Mouse (Mus musculus): ENCODE data around the gene Rac3. TPM values are rescaled to one million over a fixed set of nuclear protein-coding genes. Genes with fewer than 3 reads are reported as not detected.
A peak's percentile ranks its signal among the peaks of the same experiment; 100 is the strongest.

Rac3 gene
- polyA plus RNA-seq, 1 experiment = 26.3 TPM

- Histone ChIP-seq H3K4me3 (ENCODE audit: control insufficient read depth, insufficient read depth, low read length) (no peak overlapping the region), H3K27me3 (ENCODE audit: control insufficient read depth, insufficient read depth, low read length) (no peaks in the 10 kb centered on the region), H3K4me1 (replicated peaks; ENCODE audit: control insufficient read depth, insufficient read depth, low read length) (peaks cover 15% of the 10 kb centered on the region), H3K27ac (ENCODE audit: control insufficient read depth, insufficient read depth, low read length) (no peak overlapping the region), H3K36me3 (ENCODE audit: control insufficient read depth, insufficient read depth, low read length) (no peaks in the 10 kb centered on the region)
- TF ChIP-seq CTCF (IDR thresholded peaks at IDR 0.05; ENCODE audit: borderline replicate concordance, control insufficient read depth, extremely low read depth, insufficient read depth, low read length, poor library complexity) (no peak), POLR2A (IDR thresholded peaks at IDR 0.05; ENCODE audit: control insufficient read depth, extremely low read depth, insufficient read depth, low read length, poor library complexity) (no peak)
- DNase-seq = no peak
- 92% methylated on average over 5 of the region's 5 CpGs for WGBS
Observed at GRCm38 (mm10) chr11:120710672-120711071, 10.6 kb upstream of the Rac3 start.

DNA sequence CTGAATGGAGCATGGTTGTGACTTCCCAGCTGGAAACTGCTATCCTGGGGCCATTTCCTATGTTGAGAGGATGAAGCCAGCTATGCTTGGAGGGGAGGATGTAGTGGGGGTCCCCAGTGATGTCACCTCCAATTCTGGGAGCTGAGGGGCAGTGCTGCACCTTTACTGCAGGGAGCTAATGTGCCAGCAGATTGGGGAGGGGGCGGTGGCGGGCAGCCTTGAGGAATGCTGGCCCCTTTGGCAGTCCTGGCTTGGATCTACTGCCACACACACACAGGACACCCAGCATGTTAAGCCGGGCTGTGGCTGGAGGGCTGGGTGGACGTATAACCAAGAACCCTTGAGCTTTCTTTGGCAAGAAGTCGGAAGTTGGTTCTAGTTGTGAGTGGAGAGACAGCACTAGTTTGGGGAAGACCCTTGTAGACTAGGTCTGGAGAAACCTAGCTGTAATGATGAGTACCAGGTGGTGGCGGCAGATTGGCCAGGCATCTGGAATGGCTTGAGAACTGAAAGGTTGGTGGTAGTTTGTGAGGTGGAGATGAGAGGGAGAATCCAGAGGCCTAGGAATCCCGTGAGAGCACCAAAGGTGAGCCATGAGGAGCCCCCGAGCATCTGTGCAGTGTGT lies 9.2 kb upstream of the Rac3 start:
- no peak overlapping the region for H3K27ac ChIP-seq (ENCODE audit: control insufficient read depth, insufficient read depth, low read length)
- WGBS = 81% methylated on average over 8 of the region's 8 CpGs
- no peaks in the 10 kb centered on the region for H3K36me3 ChIP-seq (ENCODE audit: control insufficient read depth, insufficient read depth, low read length)
- DNase-seq = no peak
- no peaks in the 10 kb centered on the region for H3K27me3 ChIP-seq (ENCODE audit: control insufficient read depth, insufficient read depth, low read length)
- H3K4me3 ChIP-seq (ENCODE audit: control insufficient read depth, insufficient read depth, low read length) = no peak overlapping the region
- peaks cover 15% of the 10 kb centered on the region for H3K4me1 ChIP-seq (replicated peaks; ENCODE audit: control insufficient read depth, insufficient read depth, low read length)
- TF ChIP-seq CTCF (IDR thresholded peaks at IDR 0.05; ENCODE audit: borderline replicate concordance, control insufficient read depth, extremely low read depth, insufficient read depth, low read length, poor library complexity) (no peak), POLR2A (IDR thresholded peaks at IDR 0.05; ENCODE audit: control insufficient read depth, extremely low read depth, insufficient read depth, low read length, poor library complexity) (no peak)

DNA sequence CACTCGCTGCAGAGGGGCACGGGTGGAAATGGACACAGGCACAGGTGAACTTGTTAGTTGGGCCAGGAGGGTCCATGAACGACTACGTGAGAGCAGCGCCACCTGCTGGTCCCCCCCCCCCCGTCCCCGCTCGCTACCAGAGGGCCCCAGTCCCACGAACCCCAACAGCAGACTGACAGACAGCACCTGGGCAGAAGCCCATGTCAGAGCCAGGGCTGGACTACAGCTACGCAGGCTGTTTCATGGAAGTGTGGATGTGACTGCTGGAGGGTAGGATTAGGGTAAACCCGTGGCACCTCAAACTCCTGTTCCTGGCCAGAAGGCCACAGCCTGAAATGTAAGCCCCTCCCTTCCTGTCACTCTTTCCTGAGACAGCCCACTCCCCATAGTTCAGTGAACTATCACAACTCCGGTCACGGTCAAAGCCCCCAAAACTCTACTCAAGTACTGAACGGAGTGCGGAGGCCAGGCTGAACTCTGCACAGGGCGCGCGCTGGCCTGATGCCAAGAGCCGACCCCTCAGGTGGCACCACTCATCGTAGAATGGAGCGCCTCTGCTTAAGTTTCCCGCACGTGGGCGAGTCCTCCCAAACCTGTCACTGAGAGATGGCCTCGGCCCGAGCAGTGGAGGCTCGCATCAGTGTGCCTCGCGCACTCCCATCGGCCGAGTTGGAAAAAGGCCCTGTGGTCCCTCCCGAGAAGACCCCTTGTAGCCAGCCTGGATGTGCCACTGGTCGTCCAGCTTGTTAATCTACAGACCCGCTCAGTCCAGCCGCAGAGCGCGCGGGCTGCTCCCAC lies 8.3 kb upstream of the Rac3 start:
- H3K4me1 ChIP-seq (replicated peaks; ENCODE audit: control insufficient read depth, insufficient read depth, low read length) = peaks cover 15% of the 10 kb centered on the region
- TF ChIP-seq POLR2A (IDR thresholded peaks at IDR 0.05; ENCODE audit: control insufficient read depth, extremely low read depth, insufficient read depth, low read length, poor library complexity) (no peak), CTCF (IDR thresholded peaks at IDR 0.05; ENCODE audit: borderline replicate concordance, control insufficient read depth, extremely low read depth, insufficient read depth, low read length, poor library complexity) (peak; percentile 92)
- H3K4me3 ChIP-seq (ENCODE audit: control insufficient read depth, insufficient read depth, low read length) = peak overlapping the region; percentile 57
- H3K36me3 ChIP-seq (ENCODE audit: control insufficient read depth, insufficient read depth, low read length) = no peaks in the 10 kb centered on the region
- no peaks in the 10 kb centered on the region for H3K27me3 ChIP-seq (ENCODE audit: control insufficient read depth, insufficient read depth, low read length)
- DNase-seq = peak; percentile 60
- under 1% methylated on average over 38 of the region's 38 CpGs for WGBS
- no peak overlapping the region for H3K27ac ChIP-seq (ENCODE audit: control insufficient read depth, insufficient read depth, low read length)

DNA sequence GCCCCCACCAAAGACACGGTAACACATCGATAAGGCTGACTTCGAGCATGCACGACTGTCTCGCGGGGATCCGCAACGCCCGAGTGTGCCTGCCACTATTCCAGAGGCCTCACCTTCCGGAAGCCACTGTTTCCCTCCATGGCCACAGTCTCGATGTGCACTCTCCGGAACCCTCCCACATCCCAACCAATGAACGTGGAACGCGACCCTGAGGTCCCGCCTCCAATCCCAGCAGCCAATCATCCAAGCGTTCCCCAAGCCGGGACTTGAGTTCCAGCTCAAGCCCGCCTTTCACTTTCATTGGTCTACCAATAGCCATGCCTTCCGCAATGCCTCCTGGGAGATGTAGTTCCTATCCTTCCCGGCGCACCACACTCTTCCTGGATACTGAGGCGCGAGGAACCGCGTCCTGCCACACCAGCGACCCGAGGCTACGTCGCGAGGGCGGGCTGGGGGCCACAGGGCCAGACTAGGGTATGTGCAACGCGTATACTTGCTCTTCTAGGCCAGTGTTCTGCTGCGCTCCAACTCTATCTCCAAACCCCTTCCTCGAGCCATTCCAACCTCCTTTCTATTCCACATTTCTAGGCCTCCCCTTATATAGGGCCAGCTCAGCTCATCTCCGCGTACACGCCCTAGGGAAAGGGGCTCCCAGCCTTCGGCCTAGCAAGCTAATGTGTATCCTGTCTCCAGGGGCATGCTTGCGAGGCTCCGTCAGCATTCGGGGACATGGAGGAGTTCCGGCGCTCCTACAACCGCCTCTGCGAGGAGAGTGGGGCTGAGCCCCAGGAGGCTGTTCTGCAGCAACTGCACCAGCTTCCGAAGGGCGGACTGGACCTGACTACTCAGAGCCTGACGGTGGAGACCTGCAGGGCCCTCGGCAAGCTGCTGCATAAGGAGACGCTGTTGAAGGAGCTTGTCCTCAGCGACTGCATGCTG lies 7.4 kb upstream of the Rac3 start, which contains the start of the genes Cenpx and Lrrc45:
Cenpx (minus strand) TSS at position 159 of the 939 bp plus-strand sequence.
Lrrc45 (plus strand) TSS at position 346 of the 939 bp plus-strand sequence.
- DNase-seq = peak; percentile 98
- TF ChIP-seq POLR2A (IDR thresholded peaks at IDR 0.05; ENCODE audit: control insufficient read depth, extremely low read depth, insufficient read depth, low read length, poor library complexity) (no peak; the same call in none of the 2 replicates), CTCF (IDR thresholded peaks at IDR 0.05; ENCODE audit: borderline replicate concordance, control insufficient read depth, extremely low read depth, insufficient read depth, low read length, poor library complexity) (no peak)
- WGBS = 1% methylated on average over 53 of the region's 53 CpGs
- Histone ChIP-seq H3K4me1 (replicated peaks; ENCODE audit: control insufficient read depth, insufficient read depth, low read length) (peaks cover 15% of the 10 kb centered on the region), H3K27ac (ENCODE audit: control insufficient read depth, insufficient read depth, low read length) (no peak within 1 kb of the TSS), H3K27me3 (ENCODE audit: control insufficient read depth, insufficient read depth, low read length) (no peaks in the 10 kb centered on the region), H3K36me3 (ENCODE audit: control insufficient read depth, insufficient read depth, low read length) (no peaks in the 10 kb centered on the region), H3K4me3 (ENCODE audit: control insufficient read depth, insufficient read depth, low read length) (peak within 1 kb of the TSS; percentile 60)

GRCm38 (mm10) chr11:120714546-120714945 lies 6.7 kb upstream of the Rac3 start:
- no peaks in the 10 kb centered on the region for H3K36me3 ChIP-seq (ENCODE audit: control insufficient read depth, insufficient read depth, low read length)

GRCm38 (mm10) chr11:120715131-120715530 lies 6.1 kb upstream of the Rac3 start:
- H3K36me3 ChIP-seq (ENCODE audit: control insufficient read depth, insufficient read depth, low read length) = no peaks in the 10 kb centered on the region
- H3K4me3 ChIP-seq (ENCODE audit: control insufficient read depth, insufficient read depth, low read length) = no peak overlapping the region
- peaks cover 15% of the 10 kb centered on the region for H3K4me1 ChIP-seq (replicated peaks; ENCODE audit: control insufficient read depth, insufficient read depth, low read length)
- 94% methylated on average over 9 of the region's 9 CpGs for WGBS
- H3K27me3 ChIP-seq (ENCODE audit: control insufficient read depth, insufficient read depth, low read length) = no peaks in the 10 kb centered on the region
- DNase-seq = no peak
- no peak for TF ChIP-seq POLR2A (IDR thresholded peaks at IDR 0.05; ENCODE audit: control insufficient read depth, extremely low read depth, insufficient read depth, low read length, poor library complexity)
- TF ChIP-seq CTCF (IDR thresholded peaks at IDR 0.05; ENCODE audit: borderline replicate concordance, control insufficient read depth, extremely low read depth, insufficient read depth, low read length, poor library complexity) = no peak
- H3K27ac ChIP-seq (ENCODE audit: control insufficient read depth, insufficient read depth, low read length) = no peak overlapping the region

More at GRCm38 (mm10) chr11:120714546-120714945, 6.7 kb upstream of the Rac3 start:
- DNase-seq = no peak
- H3K4me3 ChIP-seq (ENCODE audit: control insufficient read depth, insufficient read depth, low read length) = peak overlapping the region; percentile 60
- WGBS = 52% methylated on average over 10 of the region's 10 CpGs
- H3K27ac ChIP-seq (ENCODE audit: control insufficient read depth, insufficient read depth, low read length) = no peak overlapping the region
- peaks cover 15% of the 10 kb centered on the region for H3K4me1 ChIP-seq (replicated peaks; ENCODE audit: control insufficient read depth, insufficient read depth, low read length)
- TF ChIP-seq POLR2A (IDR thresholded peaks at IDR 0.05; ENCODE audit: control insufficient read depth, extremely low read depth, insufficient read depth, low read length, poor library complexity) (no peak), CTCF (IDR thresholded peaks at IDR 0.05; ENCODE audit: borderline replicate concordance, control insufficient read depth, extremely low read depth, insufficient read depth, low read length, poor library complexity) (no peak)
- no peaks in the 10 kb centered on the region for H3K27me3 ChIP-seq (ENCODE audit: control insufficient read depth, insufficient read depth, low read length)

Data from thymus, adult 2 months (tissue).